Mouse (Mus musculus): ENCODE results near the gene Tarm1.

Gene Tarm1

DNA sequence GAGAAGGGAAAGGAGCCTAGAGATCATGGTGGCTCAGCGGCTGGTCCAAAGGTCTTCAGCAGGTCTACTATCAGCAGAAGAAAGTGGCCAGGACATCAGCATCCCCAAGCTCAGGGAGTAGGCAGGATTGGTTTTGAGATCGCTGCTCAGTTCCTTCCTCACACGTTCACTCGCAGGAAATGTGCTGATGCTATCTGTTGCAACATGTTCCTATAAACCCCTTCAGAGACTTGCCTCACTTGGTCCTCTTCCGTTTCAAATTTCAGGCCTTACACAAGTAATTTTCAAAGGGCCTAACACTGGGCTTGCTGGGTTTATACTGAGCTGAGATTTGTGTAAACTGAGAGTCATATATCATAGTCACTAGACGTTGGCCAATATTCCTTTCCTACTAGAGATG, at the start of gene Tarm1:
Gene Tarm1 (minus strand): TSS at position 186 of the 400 bp plus-strand sequence.
- no peak for DNase-seq

DNA sequence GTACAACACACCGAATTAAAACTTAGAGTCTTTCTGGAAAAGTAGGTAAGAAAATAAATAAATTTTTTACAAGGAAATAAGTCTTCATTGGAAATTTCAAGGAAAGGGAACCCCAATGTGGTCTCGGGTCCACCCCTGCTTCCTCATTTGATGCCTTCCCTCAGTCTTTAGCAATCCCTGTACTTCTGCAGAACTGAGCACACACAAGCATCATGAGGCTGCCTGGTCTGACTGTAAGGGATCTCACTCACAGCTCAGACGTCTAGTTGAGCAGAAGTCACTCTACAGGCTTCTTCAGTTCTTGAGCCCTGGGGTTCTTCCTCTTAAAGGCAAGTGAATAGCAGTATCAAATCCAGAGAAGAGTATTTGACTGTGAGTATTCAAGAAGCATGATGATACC, 3.5 kb upstream of the Tarm1 start:
- peak; percentile 5 to 15 for DNase-seq

DNA sequence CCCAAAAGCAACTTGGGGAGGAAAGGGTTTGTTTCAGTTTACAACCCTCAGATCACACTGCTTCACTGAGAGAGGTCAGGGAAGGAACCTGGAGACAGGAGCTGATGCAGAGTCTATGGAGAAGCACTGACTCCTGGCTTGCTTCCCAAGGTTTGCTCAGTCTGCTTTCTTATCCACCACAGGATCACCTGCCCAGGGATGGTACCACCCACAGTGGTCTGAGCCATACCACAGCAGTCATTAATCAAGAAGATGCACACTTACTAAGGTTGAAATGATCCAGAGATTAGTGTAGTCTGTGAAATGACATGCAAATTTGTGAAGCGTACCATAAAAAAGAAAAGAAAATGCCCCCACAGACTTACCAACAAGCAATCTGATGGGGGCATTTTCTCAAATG, 2.0 kb downstream of the Tarm1 start:
- DNase-seq = no peak

DNA sequence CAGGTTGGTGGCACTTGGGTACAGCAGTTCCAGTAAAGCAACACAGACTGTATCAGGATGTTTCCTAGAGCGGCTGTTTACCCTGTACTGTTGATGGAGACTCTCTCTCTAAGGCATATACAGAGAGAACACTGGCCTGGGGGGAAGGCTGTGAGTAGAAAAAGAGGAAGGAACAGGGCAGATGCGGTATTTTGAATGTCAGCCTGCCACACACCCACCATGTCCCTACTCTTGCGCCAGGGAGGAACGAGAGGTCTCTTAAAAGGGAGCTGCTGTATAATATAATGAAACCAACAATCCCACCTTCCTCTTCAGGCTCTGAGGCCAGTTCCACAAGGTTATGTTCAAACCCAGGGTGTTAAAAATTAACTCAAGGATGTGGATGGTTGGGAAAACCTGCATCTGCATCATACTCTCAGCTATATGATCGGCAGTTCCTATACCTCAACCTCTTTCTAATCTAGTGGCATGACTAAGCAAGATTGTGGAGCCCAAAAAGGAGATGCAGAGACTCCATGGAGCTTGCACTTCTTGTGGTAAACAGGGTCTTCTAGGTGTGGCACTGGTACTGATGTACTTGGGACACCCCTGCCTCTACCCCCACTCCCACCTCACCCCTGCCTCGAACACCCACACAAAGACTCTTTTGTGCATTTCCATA, 20.3 kb downstream of the Tarm1 start:
- DNase-seq = no peak

DNA sequence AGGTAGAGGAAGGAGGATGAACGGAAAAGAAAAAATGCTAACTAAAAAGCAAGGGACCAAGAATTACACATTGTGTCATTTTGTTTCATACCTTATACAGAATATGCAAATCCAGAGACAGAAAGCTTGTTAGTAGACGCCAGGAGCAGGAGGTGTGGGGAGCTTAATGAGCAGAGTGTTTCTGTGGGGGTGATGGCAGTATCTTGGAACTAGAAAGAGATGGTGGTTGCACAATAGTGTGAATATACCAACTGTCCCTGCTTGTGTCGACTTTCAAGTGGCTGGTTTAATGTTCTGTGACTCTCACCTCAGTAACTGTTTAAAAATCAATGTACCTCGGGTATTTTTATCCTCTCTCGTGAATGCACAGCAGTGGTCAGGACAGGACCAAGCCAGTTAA, 25.7 kb downstream of the Tarm1 start:
- DNase-seq = no peak

DNA sequence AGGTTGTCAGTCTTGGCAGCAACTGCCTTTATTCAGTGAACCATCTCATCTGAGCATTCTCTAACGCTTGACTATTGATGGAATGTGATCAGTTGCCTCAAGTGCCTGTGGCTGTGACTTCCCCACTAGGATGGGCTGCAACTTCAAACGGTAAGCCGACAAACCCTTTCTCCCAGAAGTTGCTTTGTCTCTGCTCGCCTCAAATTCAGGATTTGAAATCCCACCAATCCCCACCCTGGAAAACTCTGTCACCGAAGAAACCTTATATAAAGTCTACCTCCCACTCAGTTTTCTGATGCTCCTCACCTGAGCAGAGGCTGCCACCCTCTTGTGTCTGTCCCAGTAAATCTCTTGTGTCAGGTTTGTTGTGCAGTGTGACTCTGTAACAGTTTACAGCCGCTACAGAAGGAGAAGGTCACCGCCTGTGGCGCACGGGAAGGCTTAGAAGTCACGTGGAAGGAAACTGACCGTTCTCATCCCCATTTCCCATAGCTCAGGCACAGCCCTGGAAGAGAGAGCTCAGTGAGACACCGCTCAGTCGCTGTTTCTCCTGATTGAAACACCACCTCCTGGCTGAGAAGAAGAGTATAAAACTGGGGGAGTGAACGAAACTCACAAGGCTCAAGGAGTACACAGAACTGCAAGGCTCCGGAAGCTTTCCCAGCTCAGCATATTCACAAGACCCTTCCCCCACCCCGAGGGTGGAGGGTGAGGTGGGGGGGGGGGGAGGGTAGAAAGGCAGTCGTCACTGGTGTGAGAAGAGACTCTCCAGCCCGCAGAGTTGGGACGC, 27.9 kb downstream of the Tarm1 start:
- no peak for DNase-seq

DNA sequence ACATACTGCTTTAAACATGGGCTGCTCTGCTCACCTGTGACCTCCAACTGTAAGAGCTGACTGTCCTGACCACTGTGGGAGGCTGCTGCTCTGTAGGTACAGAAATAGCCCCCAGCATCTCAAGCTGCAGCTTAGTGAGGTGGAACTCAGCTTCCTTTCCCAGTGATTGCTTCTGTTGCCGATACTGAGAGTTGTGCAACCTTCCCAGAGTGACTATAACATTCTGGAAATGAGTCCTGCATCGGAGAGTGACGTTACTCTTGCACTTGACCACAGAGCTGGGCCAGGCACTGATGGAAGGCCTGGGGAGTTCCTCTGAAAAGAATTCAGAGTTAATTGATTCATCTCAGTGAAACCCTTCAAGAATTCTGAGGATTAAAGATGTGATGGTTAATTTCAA, 29.6 kb downstream of the Tarm1 start:
- DNase-seq = no peak

DNA sequence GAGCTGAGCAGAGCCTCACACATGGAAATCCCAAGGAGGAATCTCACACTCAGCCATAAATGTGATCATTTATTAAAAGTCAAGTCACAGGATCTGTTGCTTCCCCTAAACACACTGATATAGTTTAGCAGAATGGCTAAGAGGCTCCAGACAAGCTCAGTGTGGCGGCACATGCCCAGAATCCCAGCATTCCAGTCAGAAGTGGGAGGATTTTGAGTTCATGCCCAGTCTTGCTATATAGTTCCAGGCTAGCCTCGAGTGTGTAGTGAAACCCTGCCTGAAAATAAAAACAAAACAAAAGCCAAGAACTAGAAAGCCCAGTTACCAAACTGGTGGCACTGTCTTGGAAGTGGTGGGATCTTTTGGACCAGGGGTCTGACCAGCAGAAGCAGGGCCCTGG, 33.8 kb downstream of the Tarm1 start:
- no peak for DNase-seq

DNA sequence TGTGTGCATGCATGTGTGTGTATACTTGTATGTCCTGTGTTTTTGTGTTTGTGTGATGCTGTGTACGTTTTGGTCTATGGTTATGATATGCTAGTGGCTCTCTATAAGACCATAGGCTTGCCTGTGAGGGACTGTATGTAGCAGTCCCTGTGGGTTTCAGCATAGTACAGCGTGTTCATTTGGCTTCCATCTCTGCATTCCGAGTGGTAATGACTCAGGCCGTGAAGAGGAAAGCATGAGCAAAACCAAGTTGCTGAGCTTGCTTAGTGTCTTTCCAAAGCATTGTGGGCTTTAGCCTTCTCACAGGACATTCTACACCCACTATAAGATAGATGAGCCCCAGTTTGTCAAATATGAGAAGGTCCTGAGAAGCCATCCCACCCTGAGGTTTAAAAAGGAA, 39.1 kb downstream of the Tarm1 start:
- DNase-seq = no peak

DNA sequence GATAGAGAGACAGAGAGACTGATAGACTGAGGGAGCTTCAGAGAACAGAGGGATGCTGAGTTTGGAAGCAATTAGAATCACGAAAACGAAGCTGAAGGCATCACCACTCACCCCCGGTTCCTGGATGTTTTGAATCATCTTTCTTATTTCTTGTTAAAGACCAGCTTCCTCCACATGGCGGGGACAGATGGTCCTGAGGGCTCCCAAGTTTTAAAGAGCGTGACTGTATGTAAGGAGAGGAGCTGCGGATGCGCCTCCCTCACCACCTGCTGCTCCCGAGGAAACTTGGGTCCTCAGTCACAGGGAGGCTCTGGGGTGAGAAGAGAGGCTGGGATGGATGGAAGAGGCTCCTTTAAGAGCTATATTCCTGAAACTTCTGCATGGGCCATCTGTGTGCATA, 42.2 kb downstream of the Tarm1 start:
- no peak for DNase-seq

DNA sequence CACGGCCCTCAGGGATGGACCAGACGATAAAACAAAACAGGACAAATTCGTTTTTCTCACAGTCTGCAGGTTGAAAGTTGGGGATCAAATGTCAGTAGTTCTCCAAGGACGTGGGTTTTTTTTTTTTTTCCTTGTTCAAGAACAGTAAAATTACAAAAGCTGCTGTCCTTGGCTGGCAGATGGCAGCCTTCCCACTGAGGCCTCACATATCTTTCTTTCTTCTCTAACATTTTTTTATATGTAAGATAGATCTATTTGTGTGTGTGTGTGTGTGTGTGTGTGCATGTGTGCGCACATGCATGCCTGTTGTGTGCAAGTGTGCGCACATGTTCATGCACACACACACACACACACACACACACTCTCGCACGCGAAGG, 44.6 kb downstream of the Tarm1 start:
- no peak for DNase-seq

DNA sequence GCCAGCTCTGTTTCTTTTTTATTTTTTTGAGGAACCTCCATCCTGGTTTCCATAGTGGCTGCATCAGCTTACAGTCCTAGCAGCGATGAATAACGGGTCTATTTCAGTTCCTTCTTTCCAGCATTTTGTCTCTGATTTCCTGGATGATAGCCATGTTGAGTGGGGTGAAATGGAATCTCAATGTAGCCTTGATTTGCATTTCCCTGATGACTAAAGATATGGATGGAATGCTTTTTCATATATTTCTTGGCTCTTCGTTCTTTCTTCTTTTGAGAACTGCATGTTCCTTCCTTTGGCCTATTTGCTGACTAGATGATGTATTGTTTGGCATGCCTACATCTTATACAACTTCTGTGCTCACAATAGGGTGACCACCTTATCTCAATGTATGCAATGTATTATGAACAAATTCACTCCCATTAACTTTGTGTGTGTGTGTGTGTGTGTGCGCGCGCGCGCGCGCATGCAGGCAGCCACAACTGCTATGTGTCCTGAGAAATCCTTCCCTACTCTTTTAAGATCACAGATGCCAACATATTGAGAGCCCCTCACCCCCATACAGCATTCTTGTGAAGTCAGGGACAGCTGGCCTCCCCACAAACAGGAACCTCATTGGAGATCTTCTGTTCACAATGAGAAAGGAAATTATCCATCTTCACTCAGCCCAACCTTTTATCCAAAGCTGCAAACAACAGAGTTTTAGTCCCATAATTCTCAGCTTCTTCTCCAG, 45.1 kb downstream of the Tarm1 start:
- no peak for DNase-seq

DNA sequence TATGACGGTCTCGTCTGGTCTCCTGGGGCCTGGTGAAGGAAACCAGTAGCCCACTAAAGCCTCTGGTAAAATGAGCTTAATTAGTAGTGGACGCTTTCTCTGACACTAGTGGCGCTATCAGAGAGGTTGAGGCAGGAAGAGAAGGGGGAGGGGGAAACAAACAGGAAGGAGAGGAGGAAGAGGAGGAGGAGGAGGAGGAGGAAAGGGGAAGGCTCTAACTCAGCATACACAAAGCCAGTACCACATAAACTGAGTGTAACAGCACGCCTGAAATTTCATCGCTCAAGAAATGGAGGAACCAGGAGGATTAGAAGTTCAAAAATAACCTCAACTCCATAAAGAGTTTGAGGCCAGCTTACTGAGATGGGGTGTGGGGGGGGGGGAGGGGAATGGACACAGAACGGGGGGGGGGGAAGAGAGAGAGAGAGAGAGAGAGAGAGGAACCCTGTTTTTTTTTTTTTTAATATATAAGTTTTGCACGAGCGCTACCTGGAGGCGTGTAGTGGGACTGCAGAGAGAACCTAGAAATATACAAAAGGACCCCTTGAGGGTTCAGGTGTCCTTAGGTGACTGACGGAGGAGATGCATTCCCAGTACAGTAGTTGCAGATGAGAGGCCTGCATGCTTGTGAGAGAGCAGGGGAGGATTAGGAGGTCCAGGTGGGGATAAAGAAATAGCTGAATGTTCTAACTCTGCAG, 48.8 kb downstream of the Tarm1 start:
- DNase-seq = no peak

DNA sequence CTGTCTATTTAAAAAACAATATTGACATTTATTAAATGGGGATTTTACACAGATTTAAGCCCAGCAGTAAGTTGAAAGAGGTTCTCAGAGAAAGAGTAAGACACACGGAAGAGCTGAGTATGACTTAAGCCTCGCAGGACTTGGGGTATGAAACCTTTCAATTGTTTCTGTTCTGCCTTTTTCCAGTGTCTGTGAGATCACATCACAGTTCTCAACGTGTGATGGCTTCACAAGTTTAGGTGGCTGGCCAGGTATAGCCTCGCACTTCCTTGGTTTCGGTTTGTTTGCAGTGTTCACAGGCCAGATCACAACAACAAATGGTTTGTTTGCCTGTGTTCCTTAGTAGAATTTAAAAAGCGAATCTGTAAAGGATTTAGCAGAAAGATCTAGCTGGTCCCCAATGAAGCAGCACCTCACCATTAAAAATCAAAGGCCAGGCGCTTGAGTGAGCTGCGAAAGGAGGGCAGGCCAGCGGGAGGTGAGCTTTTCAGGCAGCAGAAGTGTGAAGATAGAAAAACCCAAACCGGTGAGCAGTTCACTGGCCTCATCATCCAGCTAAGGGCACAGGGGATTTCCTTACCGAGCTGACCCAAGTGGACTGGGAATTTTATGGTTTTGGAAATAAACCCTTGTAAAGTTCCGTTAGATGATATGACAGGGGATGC, 49.5 kb downstream of the Tarm1 start:
- no peak for DNase-seq

DNA sequence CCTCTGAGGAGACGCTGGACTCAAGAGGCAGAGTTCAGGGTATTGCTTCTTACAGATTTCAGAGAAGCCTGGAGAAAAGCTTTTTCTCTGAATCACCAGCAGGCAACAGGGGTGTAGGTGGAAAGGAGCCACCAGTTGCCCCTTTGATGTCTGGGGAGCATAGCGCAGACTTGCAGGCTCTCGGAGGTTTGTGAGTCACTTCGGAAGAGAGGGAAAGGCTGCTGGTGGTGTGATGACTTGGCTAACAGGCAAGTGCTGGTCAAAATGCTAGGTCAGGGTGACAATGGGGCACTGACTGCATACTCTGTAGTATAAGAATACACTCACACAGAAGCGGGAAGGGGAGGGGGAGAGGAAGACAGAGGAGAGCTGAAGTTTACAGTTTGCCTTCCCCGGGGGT, 51.3 kb downstream of the Tarm1 start:
- no peak for DNase-seq

DNA sequence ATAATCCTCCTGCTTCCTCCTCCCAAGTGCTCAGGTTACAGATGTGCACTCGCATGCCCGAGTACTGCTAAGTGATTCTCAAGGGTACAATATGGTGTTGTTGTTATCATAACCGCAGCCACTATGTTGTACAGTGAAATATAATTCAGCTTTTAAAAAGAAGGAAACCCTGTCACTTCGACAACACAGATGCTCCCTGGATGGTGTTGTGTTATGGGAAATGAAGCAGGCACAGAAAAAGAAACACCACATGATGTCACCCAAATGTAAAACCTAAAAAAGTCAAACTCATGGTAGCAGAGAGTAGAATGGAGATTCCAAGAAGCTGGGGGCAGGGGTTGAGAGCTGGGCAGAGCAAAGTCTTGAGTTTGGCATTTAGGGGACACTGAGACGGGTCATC, 51.8 kb downstream of the Tarm1 start:
- DNase-seq = no peak

DNA sequence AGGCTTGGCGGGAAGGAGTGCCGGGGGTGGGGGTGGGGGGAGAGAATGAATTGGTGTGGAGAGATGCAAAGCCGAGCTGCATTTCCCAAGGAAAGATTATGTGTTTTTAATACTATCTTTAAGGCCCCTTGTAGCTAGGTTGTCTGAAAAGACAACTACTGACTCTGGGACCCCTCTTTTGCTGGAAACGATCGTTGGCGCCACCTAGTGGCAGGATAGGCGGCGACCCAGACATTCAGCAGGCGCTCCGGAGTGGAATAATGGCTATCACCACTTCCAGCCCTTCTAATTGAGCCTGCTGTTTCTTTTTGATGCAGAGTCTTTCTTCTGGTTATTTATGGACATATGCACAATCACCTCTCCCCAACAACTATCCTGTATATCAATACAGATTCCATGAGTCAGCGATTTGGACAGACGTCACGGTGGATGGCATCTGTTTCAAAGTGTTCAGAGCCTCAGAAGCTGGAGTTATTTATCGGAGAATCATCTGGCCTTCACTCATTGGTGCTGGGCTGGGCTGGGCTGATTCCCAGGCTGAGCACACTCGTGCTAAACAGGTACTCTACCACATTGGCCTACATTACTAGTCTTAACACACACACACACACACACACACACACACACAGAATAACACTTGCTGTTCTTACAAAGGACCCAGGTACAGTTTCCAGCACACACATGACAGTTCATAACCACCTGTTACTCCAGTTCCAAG, 53.5 kb downstream of the Tarm1 start:
- DNase-seq = peak; percentile 28 to 38

DNA sequence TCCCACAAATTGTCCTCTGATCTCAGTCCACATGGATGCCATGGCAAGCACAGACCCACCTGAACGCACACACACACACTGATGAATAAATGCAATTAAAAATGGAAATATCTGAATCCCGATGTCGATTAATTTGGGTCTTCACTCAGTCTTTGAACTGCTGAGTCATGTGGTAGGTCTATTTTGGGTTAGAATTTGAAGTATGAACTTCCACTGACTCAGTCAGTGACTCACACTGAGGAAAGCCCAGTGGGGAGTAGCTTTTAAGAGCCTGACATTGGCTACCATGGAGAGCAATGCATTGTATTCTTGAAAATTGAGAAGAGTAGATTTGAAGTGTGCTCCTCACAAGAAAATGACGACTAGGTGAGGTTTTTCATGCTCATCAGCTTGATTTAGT, 55.4 kb downstream of the Tarm1 start:
- DNase-seq = no peak

DNA sequence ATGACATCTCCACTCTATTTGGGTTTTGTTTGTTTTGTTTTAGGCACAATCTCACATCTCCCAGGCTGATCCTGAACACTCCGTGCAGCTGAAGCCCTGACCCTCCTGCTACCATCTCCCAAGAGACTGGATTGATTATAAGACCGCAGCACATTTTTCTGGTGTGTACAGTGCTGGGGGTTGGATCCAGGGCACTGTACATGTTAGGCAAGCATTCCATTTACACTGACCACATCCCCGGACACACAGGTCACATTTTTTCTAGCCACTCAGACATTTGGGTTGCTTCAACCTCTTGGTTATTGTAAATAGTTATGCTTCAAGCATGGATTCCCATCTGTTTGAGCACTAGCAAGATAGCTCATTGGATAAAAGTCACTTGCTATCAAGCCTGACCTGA, 55.8 kb downstream of the Tarm1 start:
- no peak for DNase-seq

DNA sequence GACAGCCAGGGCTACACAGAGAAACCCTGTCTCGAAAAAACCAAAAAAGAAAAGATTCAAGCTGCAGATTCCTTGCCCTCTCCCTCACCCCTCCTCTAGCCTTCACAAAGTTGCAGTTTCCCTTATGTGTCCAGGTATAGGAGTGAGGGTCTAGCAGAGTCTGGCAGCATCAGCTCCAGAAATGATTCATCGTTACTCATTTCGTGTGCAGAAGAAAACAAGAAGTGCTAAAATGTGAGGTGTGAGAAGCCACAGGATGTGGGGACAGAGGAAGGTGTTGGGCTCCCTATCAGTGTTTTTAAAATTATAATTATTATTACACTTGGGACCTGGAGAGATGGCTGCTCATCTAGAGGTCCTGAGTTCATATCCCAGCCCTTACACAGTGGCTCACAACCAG, 57.7 kb downstream of the Tarm1 start:
- DNase-seq = no peak

DNA sequence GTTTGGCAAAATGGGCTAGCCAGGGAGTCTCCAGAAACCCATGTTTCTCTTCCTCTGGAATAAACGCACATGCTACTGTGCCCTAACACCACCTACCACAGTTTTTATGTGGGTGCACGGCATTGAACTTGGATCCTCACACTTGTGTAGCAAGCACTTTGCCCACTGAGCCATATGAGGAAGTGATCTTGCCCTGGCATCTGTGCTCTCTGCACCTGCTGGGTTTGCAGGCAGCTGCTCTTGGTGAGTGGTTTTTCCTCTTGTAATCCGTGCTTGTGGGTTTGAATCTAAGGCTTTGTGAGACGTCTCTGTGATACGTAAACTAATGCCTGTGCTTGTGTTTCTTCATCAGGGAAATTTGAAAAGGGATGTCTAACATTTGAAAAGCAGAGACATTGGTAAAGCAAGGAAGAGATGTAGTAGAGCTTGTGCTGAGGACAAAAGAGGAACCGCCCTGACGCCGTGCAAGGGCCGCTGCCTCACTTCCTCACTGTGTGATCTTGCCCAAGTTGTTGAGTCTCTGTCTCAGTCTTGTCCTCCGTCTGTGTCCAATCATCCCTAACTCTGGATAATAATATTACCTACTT, 59.9 kb downstream of the Tarm1 start:
- DNase-seq = peak; percentile 11 to 14

DNA sequence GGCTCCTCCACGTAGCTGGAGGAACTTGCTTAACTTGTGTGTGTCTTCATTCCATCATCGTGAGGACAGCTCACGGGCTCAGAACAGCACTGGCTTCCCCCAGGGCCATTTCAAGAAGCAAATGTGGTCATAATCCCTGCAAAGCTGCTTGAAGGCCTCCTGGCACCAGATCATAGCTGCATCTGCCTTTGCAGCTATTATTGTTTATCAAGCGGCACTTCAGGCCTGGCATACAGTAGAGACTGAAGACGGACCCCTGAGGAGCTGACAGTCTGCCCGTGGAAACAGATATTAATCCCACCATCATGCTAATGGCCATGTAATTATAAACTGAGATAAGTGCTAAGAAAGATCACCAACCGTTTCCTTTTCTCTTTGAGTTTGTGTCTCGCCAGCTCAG, 61.9 kb downstream of the Tarm1 start:
- no peak for DNase-seq
